Mouse (Mus musculus): ENCODE data around the gene Itm2c. TPM values are rescaled to one million over a fixed set of nuclear protein-coding genes. Genes with fewer than 3 reads are reported as not detected.

Gene Itm2c
- polyA plus RNA-seq, 1 experiment from 2014 or later: 189 TPM

GRCm38 (mm10) chr1:85854475-85854874 is 39.6 kb upstream of the Itm2c start:
- Histone ChIP-seq H3K27me3 (ENCODE audit: control insufficient read depth, insufficient read depth, low read length) (no peaks in the 10 kb centered on the region), H3K36me3 (ENCODE audit: control insufficient read depth, insufficient read depth, low read length) (peaks cover 34% of the 10 kb centered on the region), H3K4me2 (ENCODE audit: low read length) (no peak overlapping the region), H3K27ac (replicated peaks in 1 of 2; ENCODE audit: control insufficient read depth in 1 of 2, insufficient read depth in 1 of 2, low read depth in 2 of 2, low read length in 2 of 2) (no peak overlapping the region), H3K9ac (ENCODE audit: low read length) (no peak overlapping the region), H3K4me3 (ENCODE audit: control insufficient read depth in 1 of 2, insufficient read depth in 1 of 2, low read depth in 1 of 2, low read length in 2 of 2) (no peak overlapping the region), H3K9me3 (ENCODE audit: control insufficient read depth, low read length) (no peaks in the 10 kb centered on the region), H3K4me1 (ENCODE audit: control insufficient read depth in 2 of 2, insufficient read depth in 2 of 2, low read length in 2 of 2) (peaks cover 2 to 25% of the 10 kb centered on the region in 2 experiments; a peak in 3 of 4 replicates)
- no peak for ATAC-seq (ENCODE audit: insufficient number of reproducible peaks, insufficient read depth, low FRiP score, low read depth)
- WGBS: 67% methylated on average over 2 of the region's 2 CpGs

GRCm38 (mm10) chr1:85856266-85856665 is 37.8 kb upstream of the Itm2c start:
- peaks cover 3% of the 10 kb centered on the region; the same call in 1 of the 2 replicates for H3K9me3 ChIP-seq (ENCODE audit: control insufficient read depth, low read length)
- H3K4me3 ChIP-seq (ENCODE audit: control insufficient read depth in 1 of 2, insufficient read depth in 1 of 2, low read depth in 1 of 2, low read length in 2 of 2): no peak overlapping the region
- no peak overlapping the region for H3K9ac ChIP-seq (ENCODE audit: low read length)
- no peak overlapping the region for H3K4me2 ChIP-seq (ENCODE audit: low read length)
- no peak overlapping the region for H3K27ac ChIP-seq (replicated peaks in 1 of 2; ENCODE audit: control insufficient read depth in 1 of 2, insufficient read depth in 1 of 2, low read depth in 2 of 2, low read length in 2 of 2)
- H3K36me3 ChIP-seq (ENCODE audit: control insufficient read depth, insufficient read depth, low read length): peaks cover 22% of the 10 kb centered on the region
- peaks cover 2 to 19% of the 10 kb centered on the region in 2 experiments; a peak in 3 of 4 replicates for H3K4me1 ChIP-seq (ENCODE audit: control insufficient read depth in 2 of 2, insufficient read depth in 2 of 2, low read length in 2 of 2)
- no peaks in the 10 kb centered on the region for H3K27me3 ChIP-seq (ENCODE audit: control insufficient read depth, insufficient read depth, low read length)
- no peak for ATAC-seq (ENCODE audit: insufficient number of reproducible peaks, insufficient read depth, low FRiP score, low read depth)
- 37% methylated on average over 3 of the region's 3 CpGs for WGBS

GRCm38 (mm10) chr1:85857261-85857754 is 36.8 kb upstream of the Itm2c start:
- Histone ChIP-seq H3K4me2 (ENCODE audit: low read length) (no peak overlapping the region), H3K9ac (ENCODE audit: low read length) (no peak overlapping the region), H3K4me3 (ENCODE audit: control insufficient read depth in 1 of 2, insufficient read depth in 1 of 2, low read depth in 1 of 2, low read length in 2 of 2) (no peak overlapping the region), H3K36me3 (ENCODE audit: control insufficient read depth, insufficient read depth, low read length) (peaks cover 13% of the 10 kb centered on the region), H3K27me3 (ENCODE audit: control insufficient read depth, insufficient read depth, low read length) (no peaks in the 10 kb centered on the region), H3K9me3 (ENCODE audit: control insufficient read depth, low read length) (peaks cover 12% of the 10 kb centered on the region), H3K27ac (replicated peaks in 1 of 2; ENCODE audit: control insufficient read depth in 1 of 2, insufficient read depth in 1 of 2, low read depth in 2 of 2, low read length in 2 of 2) (no peak overlapping the region), H3K4me1 (ENCODE audit: control insufficient read depth in 2 of 2, insufficient read depth in 2 of 2, low read length in 2 of 2) (peaks cover 0 to 11% of the 10 kb centered on the region in 2 experiments; a peak in 1 of 4 replicates)
- ATAC-seq (ENCODE audit: insufficient number of reproducible peaks, insufficient read depth, low FRiP score, low read depth): no peak
- 84% methylated on average over 6 of the region's 6 CpGs for WGBS

GRCm38 (mm10) chr1:85864383-85864782 is 29.7 kb upstream of the Itm2c start:
- Histone ChIP-seq H3K4me1 (ENCODE audit: control insufficient read depth in 2 of 2, insufficient read depth in 2 of 2, low read length in 2 of 2) (peaks cover 4 to 12% of the 10 kb centered on the region in 2 experiments; a peak in 3 of 4 replicates), H3K9me3 (ENCODE audit: control insufficient read depth, low read length) (peaks cover 23% of the 10 kb centered on the region), H3K27ac (replicated peaks in 1 of 2; ENCODE audit: control insufficient read depth in 1 of 2, insufficient read depth in 1 of 2, low read depth in 2 of 2, low read length in 2 of 2) (no peak overlapping the region), H3K4me2 (ENCODE audit: low read length) (no peak overlapping the region), H3K27me3 (ENCODE audit: control insufficient read depth, insufficient read depth, low read length) (no peaks in the 10 kb centered on the region), H3K9ac (ENCODE audit: low read length) (no peak overlapping the region), H3K36me3 (ENCODE audit: control insufficient read depth, insufficient read depth, low read length) (no peaks in the 10 kb centered on the region), H3K4me3 (ENCODE audit: control insufficient read depth in 1 of 2, insufficient read depth in 1 of 2, low read depth in 1 of 2, low read length in 2 of 2) (no peak overlapping the region)
- WGBS: 87% methylated on average over 10 of the region's 10 CpGs
- ATAC-seq (ENCODE audit: insufficient number of reproducible peaks, insufficient read depth, low FRiP score, low read depth): no peak

GRCm38 (mm10) chr1:85870001-85870400 is 24.1 kb upstream of the Itm2c start:
- Histone ChIP-seq H3K9me3 (ENCODE audit: control insufficient read depth, low read length) (peaks cover 17% of the 10 kb centered on the region; the same call in 1 of the 2 replicates), H3K27me3 (ENCODE audit: control insufficient read depth, insufficient read depth, low read length) (no peaks in the 10 kb centered on the region), H3K9ac (ENCODE audit: low read length) (no peak overlapping the region), H3K36me3 (ENCODE audit: control insufficient read depth, insufficient read depth, low read length) (no peaks in the 10 kb centered on the region), H3K27ac (replicated peaks in 1 of 2; ENCODE audit: control insufficient read depth in 1 of 2, insufficient read depth in 1 of 2, low read depth in 2 of 2, low read length in 2 of 2) (no peak overlapping the region), H3K4me2 (ENCODE audit: low read length) (no peak overlapping the region), H3K4me1 (ENCODE audit: control insufficient read depth in 2 of 2, insufficient read depth in 2 of 2, low read length in 2 of 2) (peaks cover 4 to 12% of the 10 kb centered on the region in 2 experiments), H3K4me3 (ENCODE audit: control insufficient read depth in 1 of 2, insufficient read depth in 1 of 2, low read depth in 1 of 2, low read length in 2 of 2) (no peak overlapping the region)
- ATAC-seq (ENCODE audit: insufficient number of reproducible peaks, insufficient read depth, low FRiP score, low read depth): no peak
- WGBS: 72% methylated on average over 7 of the region's 7 CpGs

- H3K4me1 ChIP-seq (ENCODE audit: control insufficient read depth in 2 of 2, insufficient read depth in 2 of 2, low read length in 2 of 2): peaks cover 4 to 12% of the 10 kb centered on the region in 2 experiments
- H3K4me2 ChIP-seq (ENCODE audit: low read length): no peak overlapping the region
- H3K27me3 ChIP-seq (ENCODE audit: control insufficient read depth, insufficient read depth, low read length): no peaks in the 10 kb centered on the region
- peaks cover 22% of the 10 kb centered on the region; the same call in 1 of the 2 replicates for H3K9me3 ChIP-seq (ENCODE audit: control insufficient read depth, low read length)
- no peak overlapping the region for H3K4me3 ChIP-seq (ENCODE audit: control insufficient read depth in 1 of 2, insufficient read depth in 1 of 2, low read depth in 1 of 2, low read length in 2 of 2)
- no peaks in the 10 kb centered on the region for H3K36me3 ChIP-seq (ENCODE audit: control insufficient read depth, insufficient read depth, low read length)
- ATAC-seq (ENCODE audit: insufficient number of reproducible peaks, insufficient read depth, low FRiP score, low read depth): no peak
- H3K9ac ChIP-seq (ENCODE audit: low read length): no peak overlapping the region
- 27% methylated on average over 2 of the region's 2 CpGs for WGBS
- no peak overlapping the region; a peak in 1 of 4 replicates for H3K27ac ChIP-seq (replicated peaks in 1 of 2; ENCODE audit: control insufficient read depth in 1 of 2, insufficient read depth in 1 of 2, low read depth in 2 of 2, low read length in 2 of 2)
Measured at GRCm38 (mm10) chr1:85870546-85870945, 23.5 kb upstream of the Itm2c start.

- Histone ChIP-seq H3K36me3 (ENCODE audit: control insufficient read depth, insufficient read depth, low read length) (no peaks in the 10 kb centered on the region), H3K27me3 (ENCODE audit: control insufficient read depth, insufficient read depth, low read length) (no peaks in the 10 kb centered on the region), H3K27ac (replicated peaks in 1 of 2; ENCODE audit: control insufficient read depth in 1 of 2, insufficient read depth in 1 of 2, low read depth in 2 of 2, low read length in 2 of 2) (no peak overlapping the region), H3K4me1 (ENCODE audit: control insufficient read depth in 2 of 2, insufficient read depth in 2 of 2, low read length in 2 of 2) (no peaks in the 10 kb centered on the region), H3K4me2 (ENCODE audit: low read length) (no peak overlapping the region), H3K9ac (ENCODE audit: low read length) (no peak overlapping the region), H3K4me3 (ENCODE audit: control insufficient read depth in 1 of 2, insufficient read depth in 1 of 2, low read depth in 1 of 2, low read length in 2 of 2) (no peak overlapping the region), H3K9me3 (ENCODE audit: control insufficient read depth, low read length) (peaks cover 26% of the 10 kb centered on the region)
- 89% methylated on average over 12 of the region's 12 CpGs for WGBS
- ATAC-seq (ENCODE audit: insufficient number of reproducible peaks, insufficient read depth, low FRiP score, low read depth): no peak
Measured at GRCm38 (mm10) chr1:85882003-85882402, 12.1 kb upstream of the Itm2c start.

- Histone ChIP-seq H3K4me3 (ENCODE audit: control insufficient read depth in 1 of 2, insufficient read depth in 1 of 2, low read depth in 1 of 2, low read length in 2 of 2) (no peak overlapping the region), H3K36me3 (ENCODE audit: control insufficient read depth, insufficient read depth, low read length) (no peaks in the 10 kb centered on the region), H3K4me1 (ENCODE audit: control insufficient read depth in 2 of 2, insufficient read depth in 2 of 2, low read length in 2 of 2) (no peaks in the 10 kb centered on the region), H3K4me2 (ENCODE audit: low read length) (no peak overlapping the region), H3K9ac (ENCODE audit: low read length) (no peak overlapping the region), H3K27ac (replicated peaks in 1 of 2; ENCODE audit: control insufficient read depth in 1 of 2, insufficient read depth in 1 of 2, low read depth in 2 of 2, low read length in 2 of 2) (no peak overlapping the region), H3K27me3 (ENCODE audit: control insufficient read depth, insufficient read depth, low read length) (no peaks in the 10 kb centered on the region), H3K9me3 (ENCODE audit: control insufficient read depth, low read length) (peaks cover 8% of the 10 kb centered on the region; the same call in 1 of the 2 replicates)
- no peak for ATAC-seq (ENCODE audit: insufficient number of reproducible peaks, insufficient read depth, low FRiP score, low read depth)
- 85% methylated on average over 7 of the region's 7 CpGs for WGBS
Measured at GRCm38 (mm10) chr1:85887221-85887620, 6.9 kb upstream of the Itm2c start.
